Mouse (Mus musculus) CD4-positive, CD25-positive, alpha-beta regulatory T cell, adult 2 months (primary cell): ENCODE data around the gene Golim4.
"Not testable (repeated sequence)": the region's sequence is repeated elsewhere in the genome, so short reads cannot be mapped to it uniquely, and the experiment has no call there.

ENCODE experiments used
- DNase-seq: peaks from one replicate; pipeline ENCODE4 v3.0.0-alpha.2; 2012; ENCODE audit warnings: low read depth, low spot score

The Golim4 gene

GRCm38 (mm10) chr3:75956551-75957302, at the start of gene Golim4:
TSS of gene Golim4 (minus strand) at chr3:75956949.
- peak; percentile 89 for DNase-seq

GRCm38 (mm10) chr3:76005621-76006020, 48.9 kb upstream of the Golim4 start:
- no peak for DNase-seq

DNA sequence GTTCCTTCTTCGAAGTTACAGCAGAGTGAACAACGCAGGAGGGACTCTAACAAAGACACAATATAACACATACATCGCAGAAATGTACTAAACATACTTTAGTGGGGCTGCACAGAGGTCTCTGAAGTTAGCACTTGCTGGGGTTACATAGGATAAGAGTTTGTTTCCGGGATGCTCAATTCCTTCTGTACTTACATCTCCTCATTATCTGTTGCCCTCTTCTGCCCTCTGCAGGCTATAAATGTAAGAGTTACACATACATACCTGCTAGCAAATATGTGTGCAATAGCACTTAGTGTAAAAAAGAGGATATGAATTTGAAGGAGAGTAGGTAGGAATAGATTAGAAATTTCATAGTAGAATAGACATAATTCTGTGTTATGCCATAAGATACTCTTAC, 44.4 kb upstream of the Golim4 start:
- DNase-seq, result peak; percentile 76

GRCm38 (mm10) chr3:76000481-76000880, 43.7 kb upstream of the Golim4 start:
- no peak for DNase-seq

DNA sequence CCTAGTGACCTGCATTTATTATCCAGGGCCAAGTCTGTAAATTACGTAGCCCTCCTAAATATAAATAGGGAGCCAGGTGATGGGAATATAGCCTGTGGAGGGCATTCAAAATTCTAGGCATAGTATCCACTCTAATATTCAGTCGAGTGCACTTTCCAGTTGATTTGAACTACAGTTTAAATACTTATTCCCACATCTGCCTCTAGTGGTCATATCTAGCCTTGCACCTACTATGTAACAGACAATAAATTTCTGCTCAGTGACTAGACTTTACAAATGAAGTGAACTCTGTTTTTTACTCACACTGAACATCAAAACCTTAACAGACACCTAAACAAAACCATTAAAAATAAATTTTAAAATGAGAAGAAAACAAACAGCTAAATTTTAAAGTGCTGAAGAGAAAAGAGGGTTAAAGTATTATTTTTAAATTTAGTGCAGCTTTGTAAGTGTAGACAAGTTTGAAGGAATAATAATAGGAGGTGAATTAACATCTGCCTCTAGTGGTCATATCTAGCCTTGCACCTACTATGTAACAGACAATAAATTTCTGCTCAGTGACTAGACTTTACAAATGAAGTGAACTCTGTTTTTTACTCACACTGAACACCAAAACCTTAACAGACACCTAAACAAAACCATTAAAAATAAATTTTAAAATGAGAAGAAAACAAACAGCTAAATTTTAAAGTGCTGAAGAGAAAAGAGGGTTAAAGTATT, 24.4 kb upstream of the Golim4 start:
- DNase-seq, result not testable (repeated sequence)

DNA sequence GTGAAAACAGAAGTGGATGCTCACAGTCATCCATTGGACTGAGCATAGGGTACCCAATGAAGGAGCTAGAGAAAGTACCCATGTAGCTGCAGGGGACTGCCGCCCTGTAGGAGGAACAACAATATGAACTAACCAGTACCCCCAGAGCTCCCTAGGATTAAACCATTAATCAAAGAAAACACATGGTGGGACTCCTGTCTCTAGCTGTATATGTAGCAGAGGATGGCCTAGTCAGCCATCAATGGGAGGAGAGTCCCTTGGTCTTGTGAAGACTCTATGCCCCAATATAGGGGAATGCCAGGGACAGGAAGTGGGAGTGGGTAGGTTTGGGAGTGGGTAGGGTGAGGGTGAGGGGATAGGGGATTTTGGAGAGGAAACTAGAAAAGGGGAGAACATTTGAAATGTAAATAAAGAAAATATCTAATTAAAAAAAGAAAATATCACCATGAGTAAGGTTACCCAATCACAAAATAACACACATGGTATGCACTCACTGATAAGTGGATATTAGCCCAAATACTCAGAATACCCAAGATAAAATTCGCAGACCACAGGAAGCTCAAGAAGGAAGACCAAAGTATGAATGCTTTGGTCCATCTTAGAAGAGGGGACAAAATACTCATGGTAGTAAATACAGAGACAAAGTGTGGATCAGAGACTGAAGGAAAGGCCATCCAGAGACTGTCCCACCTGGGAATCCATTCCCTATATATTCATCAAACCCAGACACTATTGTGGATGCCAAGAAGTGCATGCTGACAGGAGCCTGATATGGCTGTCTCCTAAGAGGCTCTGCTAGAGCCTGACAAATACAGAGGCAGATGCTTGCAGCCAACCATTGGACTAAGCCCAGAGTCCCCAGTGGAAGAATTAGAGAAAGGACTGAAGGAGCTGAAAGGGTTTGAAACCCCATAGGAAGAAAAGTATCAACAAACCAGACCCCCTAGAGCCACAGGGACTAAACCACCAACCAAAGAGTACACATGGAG, 6.3 kb upstream of the Golim4 start:
- not testable (repeated sequence) for DNase-seq

GRCm38 (mm10) chr3:75955661-75956491, 873 bp downstream of the Golim4 start:
- peak; percentile 45 for DNase-seq

DNA sequence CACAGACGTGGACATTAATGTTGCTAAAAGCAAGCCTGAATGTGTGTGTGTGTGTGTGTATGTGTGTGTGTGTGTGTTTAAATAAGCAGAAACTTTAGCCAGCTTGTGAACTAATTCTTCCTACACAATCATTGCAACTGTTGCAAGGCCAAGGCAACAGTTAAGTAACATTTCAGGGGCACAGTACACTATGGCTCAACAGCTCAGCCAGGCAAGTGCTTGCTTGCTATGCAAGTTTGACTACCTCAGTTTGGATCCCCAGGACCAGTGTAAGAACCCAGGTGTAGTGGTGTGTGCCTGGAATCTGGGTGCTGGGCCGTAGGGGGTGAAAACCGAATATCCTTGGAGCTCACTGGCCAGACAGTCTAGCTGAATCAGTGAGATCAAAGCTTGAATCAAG, 2.6 kb downstream of the Golim4 start:
- DNase-seq, result no peak

GRCm38 (mm10) chr3:75952328-75953060, 4.3 kb downstream of the Golim4 start:
- no peak for DNase-seq

GRCm38 (mm10) chr3:75950897-75951296, 5.9 kb downstream of the Golim4 start:
- DNase-seq, result no peak

DNA sequence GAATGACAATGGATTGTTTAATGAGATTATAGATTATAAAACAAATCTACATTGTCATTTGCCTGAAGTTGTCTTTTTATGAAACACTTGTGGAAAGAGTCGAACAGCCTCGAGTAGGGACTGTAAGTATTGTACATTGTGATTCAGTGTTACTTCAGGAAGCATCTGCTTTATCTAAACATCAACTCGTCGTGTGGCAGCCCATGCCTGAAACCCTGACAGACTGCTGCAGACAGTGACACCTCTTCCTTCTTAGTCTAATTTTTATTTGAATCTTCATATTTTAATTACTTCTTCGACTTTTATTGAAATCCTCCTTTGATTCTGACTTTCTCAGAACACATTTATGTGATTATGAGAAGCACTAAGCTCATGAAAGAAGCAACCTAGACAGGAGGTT, 7.4 kb downstream of the Golim4 start:
- no peak for DNase-seq

GRCm38 (mm10) chr3:75948541-75949095, 8.1 kb downstream of the Golim4 start:
- no peak for DNase-seq

DNA sequence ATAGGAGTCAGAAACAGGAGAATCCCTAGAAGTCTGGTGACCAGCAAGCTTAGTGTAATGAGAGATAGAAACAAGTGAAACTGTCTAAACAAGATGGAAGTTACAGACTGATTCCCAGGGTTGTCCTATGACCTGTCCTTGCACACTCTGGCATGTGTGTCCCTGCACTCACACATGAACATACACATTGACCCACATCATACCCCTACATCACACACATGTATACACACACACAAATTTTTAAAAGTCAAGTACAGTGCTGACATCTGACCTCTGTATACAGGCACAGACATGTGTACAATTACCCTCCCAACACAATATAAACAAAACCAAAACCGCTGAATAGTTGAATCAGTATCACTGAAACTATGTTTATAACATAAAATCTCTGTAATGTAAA, 8.7 kb downstream of the Golim4 start:
- no peak for DNase-seq

- no peak for DNase-seq
Measured at GRCm38 (mm10) chr3:75942303-75943060, 14.3 kb downstream of the Golim4 start.

DNA sequence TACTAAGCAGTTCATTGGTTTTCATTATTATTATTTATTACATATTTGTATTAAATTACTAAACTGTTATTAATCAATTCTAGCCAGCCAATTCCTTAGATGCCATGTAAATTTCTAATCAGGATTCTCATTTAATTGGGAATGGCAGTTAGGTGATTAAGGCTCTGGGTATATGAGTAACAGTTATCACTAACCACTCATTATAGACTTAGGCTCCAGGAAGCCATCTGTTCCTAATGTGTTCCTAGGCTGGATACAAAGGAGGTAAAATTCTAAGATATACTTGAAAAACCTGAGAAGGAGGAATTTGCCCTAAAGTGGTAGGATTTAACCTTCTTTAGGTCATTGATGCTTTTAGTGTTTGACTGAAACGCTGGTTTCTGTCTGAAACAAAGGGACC, 14.9 kb downstream of the Golim4 start:
- no peak for DNase-seq

DNA sequence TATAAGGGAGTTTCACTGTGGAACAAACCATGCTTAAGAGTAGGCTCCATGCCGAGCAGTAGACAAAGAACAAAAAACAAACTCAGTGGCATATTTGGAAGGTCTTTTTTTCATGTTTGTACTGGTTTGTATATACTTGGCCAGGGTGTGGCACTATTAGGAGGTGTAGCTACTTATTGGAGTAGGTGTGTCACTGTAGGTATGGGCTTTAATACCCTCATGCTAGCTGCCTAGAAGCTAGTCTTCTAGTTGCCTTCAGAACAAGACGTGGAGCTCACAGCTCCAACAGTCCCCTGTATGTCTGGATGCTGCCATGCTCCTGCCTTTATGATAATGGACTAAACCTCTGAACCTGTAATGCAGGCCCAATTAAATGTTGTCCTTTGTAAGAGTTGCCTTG, 20.6 kb downstream of the Golim4 start:
- DNase-seq, result no peak

DNA sequence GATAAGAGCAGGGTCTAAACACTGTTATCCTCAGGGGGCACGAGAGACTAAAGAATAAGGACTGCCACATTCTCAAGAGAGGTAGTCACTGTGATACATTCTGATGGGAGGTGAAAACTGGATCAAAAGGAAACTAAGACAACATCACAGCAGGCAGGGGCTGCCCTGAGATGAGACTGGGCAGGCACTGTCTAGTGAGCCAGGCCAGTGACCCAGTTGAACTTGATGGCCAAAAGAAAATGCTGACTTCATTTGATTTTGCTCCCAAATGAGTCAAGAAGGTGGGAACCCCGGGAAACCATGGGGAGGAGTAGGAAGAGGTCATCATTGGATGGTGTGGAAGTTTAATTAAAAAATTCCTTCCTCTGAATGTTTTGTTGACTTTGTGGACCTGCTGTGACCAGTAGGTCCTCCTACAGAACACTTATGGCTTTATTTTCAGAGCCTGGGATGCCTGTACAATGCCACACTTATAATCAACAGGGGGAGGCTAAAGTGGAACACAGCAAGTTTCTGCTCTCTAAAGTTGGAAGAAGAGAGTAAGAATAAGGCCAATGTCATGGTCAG, 26.0 kb downstream of the Golim4 start:
- DNase-seq, result no peak

DNA sequence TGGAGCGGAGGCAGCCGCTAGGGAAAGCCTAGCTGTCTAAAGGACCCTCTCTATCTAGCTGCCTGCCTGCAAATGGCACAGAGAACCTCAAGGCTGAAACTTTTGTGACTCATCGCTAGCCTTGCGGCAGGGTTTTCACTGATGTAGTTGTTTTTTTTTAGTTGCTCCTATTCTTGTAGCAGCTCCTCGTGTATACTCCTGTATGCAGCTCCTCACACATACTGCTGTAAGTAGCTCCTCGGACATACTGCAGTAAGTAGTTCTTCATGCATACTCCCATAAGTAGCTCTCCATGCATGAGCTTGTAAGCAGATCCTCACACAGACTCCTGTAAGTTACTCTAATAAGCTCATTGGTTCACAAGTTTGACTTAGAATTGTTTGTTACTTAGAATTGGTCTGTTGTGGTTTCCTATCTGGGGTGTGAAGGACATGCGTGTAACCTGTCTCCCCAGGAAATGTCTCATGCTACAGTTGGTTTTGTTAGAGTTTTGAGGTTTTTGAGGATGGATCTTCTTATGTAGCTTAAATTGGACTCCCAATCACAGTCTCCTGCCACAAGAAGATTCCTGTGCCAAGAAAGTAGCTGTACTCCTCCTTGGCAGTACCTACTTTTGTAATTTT, 26.7 kb downstream of the Golim4 start:
- DNase-seq, result peak; percentile 38
